Mouse (Mus musculus) activated CD4-positive, CD25-positive, alpha-beta regulatory T cell, adult 9 weeks (primary cell): ENCODE results near the gene Gm5901. TPM values are rescaled to one million over a fixed set of nuclear protein-coding genes. Genes with fewer than 3 reads are reported as not detected.

Experiments
- polyA plus RNA-seq: library from polyadenylated mRNA; unstranded; fragments of 100-300 nt; shearing (Covaris generic); gene quantifications from one replicate; pipeline ENCODE4 v1.2.1, GENCODE M21; 2017

Gene Gm5901
- not detected for polyA plus RNA-seq

DNA sequence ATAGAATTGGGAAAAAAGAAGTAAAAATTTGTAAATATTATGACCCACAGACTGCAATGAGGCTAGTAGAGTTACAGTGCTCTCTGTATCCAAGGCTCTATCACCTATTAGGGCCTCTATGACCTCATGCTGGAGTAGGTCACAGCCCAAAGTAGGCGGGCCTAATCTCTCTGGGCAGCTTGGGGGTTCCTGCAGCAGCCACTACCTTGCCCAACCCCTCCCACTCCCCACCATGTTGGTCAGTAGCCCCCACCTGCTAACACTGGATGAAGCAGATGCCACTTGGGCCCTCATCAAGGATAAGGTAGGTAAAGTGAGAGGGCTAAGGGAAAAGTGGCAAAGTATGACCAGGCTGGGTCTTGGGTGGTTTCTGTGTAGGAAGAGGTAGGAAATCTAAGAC lies at the start of gene Gm5901:
TSS of gene Gm5901 (plus strand) at position 173 of the 400 bp plus-strand sequence.

DNA sequence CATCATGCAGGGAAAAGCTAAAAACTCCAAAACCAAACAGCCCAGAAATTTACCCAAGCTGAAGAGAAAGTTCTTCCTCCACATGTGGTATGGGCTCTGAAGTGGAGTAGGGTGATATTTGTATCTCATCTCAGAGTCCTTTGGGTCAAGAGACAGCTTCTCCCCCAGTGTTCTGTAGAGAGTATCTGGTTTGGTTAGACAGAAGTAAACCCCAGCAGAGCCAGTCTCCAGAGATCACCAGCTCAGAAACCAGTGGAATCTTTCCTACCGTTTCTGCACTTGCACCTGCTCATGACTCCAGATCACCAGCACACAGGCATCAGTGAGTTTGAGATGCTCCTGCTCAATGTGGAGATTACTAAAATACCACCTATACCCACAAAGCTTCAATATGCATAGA lies 40.8 kb upstream of the Gm5901 start, which contains the start of gene Olfr690:
TSS of gene Olfr690 (minus strand) at position 101 of the 400 bp plus-strand sequence.

DNA sequence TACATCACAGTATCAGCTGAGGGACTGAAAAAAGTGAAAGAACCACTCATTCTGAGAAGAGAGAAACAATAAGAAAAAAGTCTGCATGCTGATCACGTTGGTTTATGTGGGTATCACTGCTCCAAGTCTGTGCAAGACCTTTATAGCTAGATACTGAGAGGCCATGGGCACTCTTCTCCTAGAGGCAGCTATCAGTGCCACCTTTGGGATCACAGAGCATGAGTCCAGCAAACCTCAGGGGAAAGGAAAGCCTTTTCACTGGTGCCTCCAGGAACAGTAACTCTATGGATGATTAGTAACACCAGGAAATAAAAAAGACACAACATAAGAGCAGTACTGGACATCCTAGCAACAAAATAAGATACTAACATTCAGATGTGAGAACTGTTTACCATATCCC lies 32.7 kb upstream of the Gm5901 start, which contains the start of gene Olfr691:
TSS of gene Olfr691 (minus strand) at position 101 of the 400 bp plus-strand sequence.

DNA sequence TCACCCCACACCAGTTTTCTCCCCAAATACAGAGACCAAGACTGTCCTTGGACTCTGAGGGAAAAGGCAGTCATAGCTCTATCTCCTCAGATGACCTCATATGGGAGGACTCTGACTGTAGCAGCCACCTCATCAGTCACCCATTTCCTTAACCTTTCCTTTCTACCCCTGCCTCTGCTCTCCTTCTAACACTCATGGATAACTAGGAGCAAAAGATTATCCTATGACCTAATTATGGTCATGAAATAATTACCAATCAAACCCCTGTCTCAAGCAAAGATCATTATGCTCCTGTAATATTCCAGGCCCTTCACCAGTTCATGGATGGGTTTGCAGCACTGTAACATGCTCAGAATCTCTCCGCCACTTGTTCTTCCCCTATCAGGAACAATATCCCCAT lies 6.9 kb upstream of the Gm5901 start, which contains the start of gene Olfr692:
TSS of gene Olfr692 (plus strand) at position 301 of the 400 bp plus-strand sequence.

DNA sequence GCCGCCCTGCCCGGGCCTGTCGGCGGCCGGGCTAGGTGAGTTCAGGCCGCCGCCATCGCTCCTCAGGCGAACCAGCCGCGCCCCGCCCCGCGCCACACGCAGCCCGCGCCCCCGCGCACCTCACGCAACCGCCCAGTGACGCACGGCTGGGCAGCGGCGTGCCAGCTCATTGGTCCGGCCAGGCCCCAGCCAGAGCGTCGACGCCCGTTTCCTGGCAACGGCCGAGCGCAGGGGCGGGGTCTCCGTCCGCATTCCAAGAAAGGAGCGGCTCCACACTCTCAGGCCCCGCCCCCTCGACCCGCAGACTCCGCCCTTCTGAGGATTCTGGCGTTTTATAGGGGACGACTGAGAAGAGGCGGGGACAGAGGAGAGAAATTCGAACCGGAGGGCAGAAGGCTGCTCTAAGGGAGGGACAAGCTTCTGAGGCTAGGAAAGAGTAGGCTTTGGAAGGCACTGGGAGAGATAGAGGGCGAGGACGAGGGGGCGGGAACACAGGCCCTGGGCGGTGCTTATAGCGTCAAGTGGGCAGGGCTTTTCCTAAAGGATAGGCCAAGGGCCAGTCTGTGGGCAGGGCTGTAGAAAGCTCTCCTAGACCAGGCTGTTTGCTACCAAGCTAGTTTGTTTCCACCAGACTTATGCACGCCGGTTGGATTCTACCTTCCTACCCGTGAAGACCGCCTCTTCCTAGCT lies 25.2 kb downstream of the Gm5901 start, which contains the start of gene Fam160a2:
TSS of gene Fam160a2 (minus strand) at position 120 of the 690 bp plus-strand sequence.

DNA sequence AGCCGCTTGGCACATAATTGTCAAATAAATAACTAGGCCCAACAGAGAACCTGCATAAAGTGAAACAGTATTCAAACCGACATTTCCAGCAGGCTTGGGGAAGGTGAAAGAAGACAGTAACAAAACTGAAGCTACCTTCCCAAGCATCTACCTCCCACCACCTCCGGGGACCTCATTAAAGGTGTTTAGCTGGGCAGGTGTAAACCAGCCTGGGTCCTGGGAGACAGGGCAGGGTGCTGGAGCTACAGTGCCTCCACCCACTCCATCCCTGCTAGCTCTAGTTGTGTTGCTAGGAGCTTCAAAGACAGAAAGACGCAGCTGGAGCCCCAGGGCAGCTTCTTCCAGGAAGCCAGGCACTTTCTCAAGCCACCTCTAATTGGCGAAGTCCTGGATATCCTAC lies 29.4 kb downstream of the Gm5901 start, which contains the start of gene Cnga4:
TSS of gene Cnga4 (plus strand) at position 301 of the 400 bp plus-strand sequence.

DNA sequence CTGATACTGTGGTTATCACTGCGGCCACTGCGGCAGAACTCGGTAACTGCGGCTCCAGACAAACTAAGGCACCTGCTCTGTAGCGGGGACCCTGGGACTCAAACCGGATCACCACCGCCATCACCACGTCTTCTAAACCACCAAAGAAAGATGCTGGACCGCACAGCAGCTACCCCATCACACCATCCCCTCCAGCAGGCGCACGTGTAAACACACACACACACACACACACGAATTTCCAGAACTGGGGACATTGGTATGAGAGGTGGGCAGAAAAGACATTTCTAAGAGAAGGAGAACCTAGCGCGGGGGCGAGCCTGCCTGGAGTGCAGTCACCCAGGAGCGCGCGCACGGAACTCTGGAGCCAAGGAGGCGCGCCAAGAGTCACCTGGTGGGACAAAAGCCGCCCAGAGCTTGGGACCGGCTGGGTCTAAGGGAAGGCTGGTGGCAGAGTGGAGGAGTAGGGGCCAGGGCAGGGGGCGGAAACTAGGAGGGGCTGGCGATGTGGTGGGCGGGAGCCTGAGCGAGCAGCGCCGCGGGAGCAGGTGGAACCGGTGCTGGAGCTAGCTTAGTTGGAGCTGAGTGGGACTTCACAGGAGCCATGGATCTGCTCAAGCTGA lies 50.7 kb downstream of the Gm5901 start, which contains the start of gene Cckbr:
TSS of gene Cckbr (plus strand) at position 308 of the 620 bp plus-strand sequence.

Other genes starting within 250 kb of the Gm5901 start
- not detected for gene Olfr683, start 228.0 kb upstream of the Gm5901 start, polyA plus RNA-seq
- gene Olfr684, start 211.4 kb upstream of the Gm5901 start, polyA plus RNA-seq = not detected
- gene Olfr685, start 189.0 kb upstream of the Gm5901 start, polyA plus RNA-seq = not detected
- not detected for gene Olfr686, start 167.6 kb upstream of the Gm5901 start, polyA plus RNA-seq
- gene Olfr688, start 86.9 kb upstream of the Gm5901 start, polyA plus RNA-seq = not detected
- not detected for gene Olfr689, start 63.9 kb upstream of the Gm5901 start, polyA plus RNA-seq
- gene Olfr690, start 40.9 kb upstream of the Gm5901 start, polyA plus RNA-seq = not detected
- not detected for gene Olfr691, start 32.8 kb upstream of the Gm5901 start, polyA plus RNA-seq
- not detected for gene Olfr692, start 6.8 kb upstream of the Gm5901 start, polyA plus RNA-seq
- 32.5 TPM for gene Fam160a2, start 25.0 kb downstream of the Gm5901 start, polyA plus RNA-seq
- not detected for gene Cnga4, start 29.5 kb downstream of the Gm5901 start, polyA plus RNA-seq
- not detected for gene Cckbr, start 50.7 kb downstream of the Gm5901 start, polyA plus RNA-seq
- not detected for gene Cavin3, start 107.3 kb downstream of the Gm5901 start, polyA plus RNA-seq
- 48.2 TPM for gene Smpd1, start 179.3 kb downstream of the Gm5901 start, polyA plus RNA-seq
- gene Apbb1, start 206.6 kb downstream of the Gm5901 start, polyA plus RNA-seq = 7.1 TPM
- gene Hpx, start 225.1 kb downstream of the Gm5901 start, polyA plus RNA-seq = not detected